Mouse (Mus musculus) left cerebral cortex, postnatal 25 days (tissue): ENCODE results near the gene Zfp385c. TPM values are rescaled to one million over a fixed set of nuclear protein-coding genes. Genes with fewer than 3 reads are reported as not detected.

ENCODE experiments used
- DNase-seq, 2 experiments: peaks; one replicate each; pipeline ENCODE4 v3.0.0; 2022; ENCODE audit warnings: low spot score in 2 of 2, mixed read lengths in 1 of 2
- intact Hi-C: fragments of 180-260 bp; cut with DNase I; formaldehyde crosslinking; loops from one replicate; pipeline ENCODE4 v1.15.1; 2025
- total RNA-seq, 2 experiments: library from RNA; stranded (reverse); gene quantifications; 2 replicates each; pipeline ENCODE4 v1.2.3; 2021

Gene Zfp385c
- total RNA-seq = under 1 TPM; 0.16 to 0.30 TPM

DNA sequence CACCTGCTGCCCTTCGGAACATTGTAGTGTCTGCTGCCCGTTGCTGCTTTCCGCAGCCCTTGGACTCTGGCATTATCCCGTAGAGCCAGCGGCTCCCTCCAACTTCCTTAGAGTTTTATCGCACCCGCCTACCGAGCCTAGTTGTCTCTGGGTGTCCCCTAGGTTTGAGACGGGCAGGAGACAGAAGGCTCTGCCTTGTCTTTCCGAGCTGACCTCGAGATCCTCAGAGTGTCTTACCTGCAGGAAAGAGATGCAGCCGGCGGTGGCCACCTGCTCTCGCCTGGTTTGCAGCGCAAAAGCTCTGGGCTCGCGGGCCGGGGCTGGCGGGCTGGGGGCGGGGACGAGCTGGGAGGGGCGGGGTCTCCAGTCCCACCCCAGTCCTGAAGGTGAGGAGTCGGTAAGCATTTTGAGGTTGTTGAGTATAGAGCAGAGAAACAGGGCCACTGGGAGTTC, at the start of gene Zfp385c:
TSS of gene Zfp385c (minus strand) at position 292 of the 453 bp plus-strand sequence.
- intact Hi-C loops = no loop called here
- DNase-seq = no peak

DNA sequence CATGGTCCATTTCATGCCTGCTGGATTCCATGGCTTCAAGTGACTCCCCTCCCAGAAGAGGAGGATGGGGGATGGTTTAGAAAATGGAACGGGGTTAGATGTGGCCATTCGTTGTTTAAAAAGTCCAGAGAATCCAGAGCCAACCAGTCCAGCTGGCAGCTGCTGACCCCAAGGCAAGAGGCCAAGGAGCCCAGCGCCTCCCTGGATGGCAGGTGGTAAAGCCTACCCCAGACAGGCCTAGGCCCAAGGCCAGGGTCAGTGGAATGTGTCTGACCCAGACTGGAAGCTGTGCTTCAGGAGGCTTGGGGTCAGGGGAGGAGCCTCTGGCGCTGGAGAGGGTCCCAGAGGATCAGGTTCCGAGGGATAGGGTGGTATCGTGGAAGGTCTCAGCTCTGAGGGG, 49.1 kb upstream of the Zfp385c start:
- DNase-seq = no peak

DNA sequence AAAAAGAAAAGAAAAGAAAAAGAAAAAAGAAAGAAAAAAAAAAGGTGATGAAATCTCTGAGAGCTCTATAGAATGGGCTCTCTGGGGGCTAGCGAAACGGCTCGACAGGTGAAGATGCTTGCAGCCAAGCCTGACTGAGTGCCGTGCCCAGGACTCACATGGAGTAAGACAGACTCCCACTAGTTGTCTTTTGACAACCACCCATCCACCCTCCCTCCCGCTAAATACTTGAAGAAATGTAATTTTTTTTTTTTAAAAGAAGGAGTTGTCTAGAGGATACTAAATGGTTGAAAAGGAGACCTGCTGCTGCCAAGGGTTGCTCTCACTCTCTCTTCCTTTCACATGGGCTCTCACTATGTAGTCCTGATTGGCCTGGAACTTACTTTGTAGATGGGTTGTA, 46.5 kb upstream of the Zfp385c start:
- no peak for DNase-seq

More for the DNA sequence above, 49.1 kb upstream of the Zfp385c start:
- intact Hi-C loops = no loop called here

DNA sequence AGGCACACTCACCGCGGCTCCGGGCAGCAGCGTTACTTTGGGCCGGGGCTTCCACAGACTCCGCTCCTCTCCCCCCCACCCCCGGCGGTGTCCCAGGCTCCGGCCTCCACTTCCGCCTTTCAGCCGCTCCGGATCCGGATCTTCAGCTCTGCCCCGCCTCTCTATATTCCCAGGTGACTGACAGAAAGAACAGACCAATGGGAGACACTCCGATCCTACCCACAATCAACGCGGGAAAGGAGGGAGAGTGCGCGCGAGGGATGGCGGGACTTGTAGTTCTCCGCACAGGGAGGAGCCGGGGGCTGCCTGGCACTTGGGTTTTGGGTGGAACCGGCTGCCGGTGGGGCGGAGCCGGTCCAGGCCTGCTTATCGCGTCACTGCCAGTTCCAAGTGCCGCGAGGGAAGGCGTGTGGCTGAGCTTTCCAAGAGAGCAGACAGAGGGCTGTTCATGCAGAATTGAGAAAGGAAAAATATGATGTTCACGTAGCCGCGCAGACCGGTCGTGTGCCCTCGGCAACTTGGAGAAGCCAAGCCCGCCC, 45.9 kb upstream of the Zfp385c start, which contains the start of gene Rab5c:
TSS of gene Rab5c (minus strand) at position 150 of the 539 bp plus-strand sequence.
- intact Hi-C loops = loop anchor here (2.0 kb wide), 2 partner anchors 23 kb away; no protein-coding TSS in a partner anchor
- DNase-seq = peak; percentile 99 to 100

More for the DNA sequence above, 46.5 kb upstream of the Zfp385c start:
- intact Hi-C loops = loop anchor here (2.0 kb wide), 2 partner anchors 22 to 24 kb away; no protein-coding TSS in a partner anchor

DNA sequence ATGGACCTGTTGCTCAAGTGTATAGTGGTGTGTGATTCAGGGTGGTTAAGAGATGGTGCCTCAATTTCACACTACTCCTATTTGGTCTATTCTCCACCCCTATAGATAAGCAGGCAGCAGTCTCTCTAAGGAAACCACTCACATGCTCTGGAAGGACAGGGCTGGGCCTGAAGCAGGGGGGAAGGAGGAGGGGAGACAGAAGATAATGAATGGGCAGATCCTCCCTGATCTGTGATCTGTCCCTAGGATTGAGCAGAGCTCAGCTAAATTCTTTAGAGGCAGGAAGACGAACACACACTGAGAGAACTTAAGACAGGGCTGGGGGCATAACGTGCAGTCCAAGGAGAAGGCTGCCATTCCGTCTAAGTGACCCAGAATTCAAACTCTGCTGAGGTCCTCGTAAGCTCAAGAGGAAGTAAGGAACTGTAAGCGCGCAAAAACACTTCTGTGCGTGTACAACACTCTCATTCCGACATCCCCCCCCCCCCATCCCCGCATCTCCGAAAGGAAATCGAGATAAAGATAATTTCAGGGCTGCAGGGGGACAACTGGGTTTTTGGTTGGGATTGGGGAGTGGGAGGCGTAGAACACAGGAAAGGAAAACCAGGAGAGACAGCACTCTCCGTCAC, 45.0 kb upstream of the Zfp385c start:
- intact Hi-C loops = no loop called here
- no peak for DNase-seq

DNA sequence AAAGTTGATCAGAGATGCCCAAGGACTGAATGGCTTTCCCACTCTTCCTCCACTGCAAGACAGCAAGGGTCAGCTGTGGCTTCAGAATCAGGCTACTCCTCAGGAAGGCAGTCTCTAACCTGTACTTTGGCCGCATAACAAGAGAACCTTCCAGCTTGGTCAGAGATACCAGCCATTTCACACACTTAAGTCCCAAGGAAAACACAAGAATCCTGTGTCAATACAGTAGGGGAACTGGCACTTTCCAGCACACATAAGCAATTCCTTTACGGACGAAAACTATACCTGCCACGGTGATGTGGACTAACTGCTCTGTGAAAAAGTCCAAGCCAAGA, 44.5 kb upstream of the Zfp385c start:
- intact Hi-C loops = no loop called here
- no peak for DNase-seq

DNA sequence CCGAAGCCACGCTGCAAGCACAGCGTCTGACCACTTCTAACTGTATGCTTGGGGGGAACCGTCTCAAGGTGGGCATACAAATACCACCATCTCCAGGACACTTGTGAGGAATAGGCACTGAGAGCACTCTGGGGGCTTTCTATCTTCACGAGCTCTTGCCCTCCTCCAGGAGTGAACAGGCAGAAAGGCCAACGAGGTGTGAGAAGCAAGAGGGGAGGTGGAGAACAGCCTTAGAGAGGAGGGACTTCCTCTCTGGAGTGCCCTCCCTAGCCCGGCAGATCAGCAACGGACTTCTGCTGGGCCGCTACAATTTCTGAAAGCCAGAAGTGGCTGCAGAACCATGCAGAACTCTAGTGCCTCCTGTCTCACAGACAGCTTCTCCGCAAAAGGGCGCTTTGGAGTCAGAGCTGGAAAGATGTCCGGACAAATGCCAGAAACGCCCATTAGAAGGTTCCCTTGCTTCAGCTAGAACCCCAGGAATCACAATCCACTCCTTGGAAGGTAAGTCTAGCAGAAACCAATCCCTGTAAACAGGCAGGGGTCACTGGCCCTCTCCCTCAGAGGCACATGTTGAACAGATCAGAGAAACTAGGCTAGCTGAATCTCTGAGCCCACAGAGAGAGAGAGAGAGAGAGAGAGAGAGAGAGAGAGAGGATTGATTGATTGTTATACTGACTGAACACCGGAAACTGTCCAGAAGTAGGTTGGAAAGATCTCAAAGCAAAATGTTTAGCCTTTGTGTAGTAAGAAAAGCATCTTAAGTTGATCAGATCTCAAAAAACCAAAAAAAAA, 43.9 kb upstream of the Zfp385c start:
- DNase-seq = no peak
- intact Hi-C loops = no loop called here

DNA sequence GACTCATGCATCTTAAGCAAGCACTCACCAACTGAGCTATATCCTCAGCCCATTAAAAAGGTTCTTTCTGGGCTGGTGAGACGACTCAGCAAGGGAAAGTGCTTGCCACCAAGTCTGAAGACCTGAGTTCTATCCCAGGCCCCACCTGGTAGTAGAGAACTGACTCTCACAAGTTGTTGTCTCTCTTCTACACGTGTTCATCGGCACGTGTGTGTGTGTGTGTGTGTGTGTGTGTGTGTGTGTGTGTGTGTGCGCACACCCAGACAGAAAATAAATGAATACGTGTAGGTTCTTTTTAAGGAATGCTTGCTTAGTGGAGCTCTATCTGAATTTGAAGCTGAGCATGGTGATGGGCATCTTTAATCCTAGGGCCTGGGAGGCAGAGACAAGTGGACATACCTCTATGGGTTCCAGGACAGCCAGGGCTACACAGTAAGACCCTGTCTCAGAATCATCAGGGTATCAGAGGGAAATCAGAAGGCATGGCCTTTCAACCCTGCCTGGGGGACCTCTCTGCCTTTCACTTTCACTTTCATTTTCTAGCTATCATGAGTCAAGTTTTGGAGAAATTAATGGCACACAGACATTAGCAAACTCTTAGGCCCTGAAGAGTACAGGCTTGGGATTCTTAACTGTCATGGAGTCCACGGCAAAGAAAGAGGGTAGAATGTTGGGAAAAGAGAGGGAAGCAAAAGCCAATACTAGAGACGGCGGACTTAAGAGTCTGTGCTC, 43.0 kb upstream of the Zfp385c start:
- intact Hi-C loops = no loop called here
- DNase-seq = no peak

DNA sequence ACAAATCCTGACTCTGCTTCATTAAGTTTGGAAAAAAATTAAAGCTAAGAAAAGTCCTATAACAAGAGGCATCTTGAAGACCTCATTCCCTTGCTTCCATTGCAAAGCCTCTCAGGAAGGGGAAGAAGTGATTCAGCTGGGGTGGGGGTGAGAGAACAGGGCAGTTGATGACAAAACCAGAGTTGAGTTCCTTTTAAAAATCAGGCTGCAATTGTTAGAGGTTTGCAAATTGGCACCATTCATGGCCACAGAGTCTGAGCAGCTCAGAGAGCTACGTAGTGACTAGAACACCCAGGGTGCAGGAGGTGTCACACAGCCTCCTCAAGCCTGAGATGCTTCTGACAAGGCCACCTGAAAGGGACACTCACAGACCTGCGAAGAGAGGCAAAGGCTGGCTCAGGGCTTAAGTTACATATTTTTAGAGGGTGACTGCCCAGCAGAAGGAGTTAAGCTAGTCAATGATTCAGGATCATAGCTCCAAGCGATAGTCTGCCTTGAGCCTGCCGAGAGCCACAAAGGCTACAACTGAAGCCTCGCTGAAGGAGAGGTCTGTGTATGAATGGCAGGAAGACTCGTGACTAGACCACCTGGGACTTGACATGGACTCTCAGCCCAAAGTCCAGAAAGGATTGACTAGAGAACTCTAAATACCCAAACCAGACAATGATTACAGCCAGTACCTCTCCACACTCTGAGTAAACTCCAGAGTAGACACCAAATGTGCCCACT, 38.4 kb upstream of the Zfp385c start:
- intact Hi-C loops = no loop called here
- no peak for DNase-seq

DNA sequence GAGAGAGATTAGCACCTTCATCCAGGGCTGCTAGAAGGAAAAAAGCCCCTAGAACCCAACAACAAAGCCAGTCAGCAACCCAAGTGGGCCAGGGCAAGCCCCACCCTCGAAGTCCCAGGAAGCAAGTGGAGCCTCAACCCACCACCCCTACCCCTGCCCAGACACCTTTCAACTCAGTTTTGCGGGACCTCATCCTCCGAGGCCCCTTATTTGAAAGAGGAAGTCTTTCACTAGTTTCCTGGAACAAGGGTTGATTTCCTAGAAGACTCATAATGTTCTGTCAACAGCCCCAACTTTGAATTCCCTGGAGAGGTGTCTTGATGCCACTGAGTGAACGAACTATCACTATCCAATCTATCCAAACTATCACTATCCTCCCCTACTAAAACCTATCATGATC, 37.7 kb upstream of the Zfp385c start:
- intact Hi-C loops = no loop called here
- DNase-seq = no peak

DNA sequence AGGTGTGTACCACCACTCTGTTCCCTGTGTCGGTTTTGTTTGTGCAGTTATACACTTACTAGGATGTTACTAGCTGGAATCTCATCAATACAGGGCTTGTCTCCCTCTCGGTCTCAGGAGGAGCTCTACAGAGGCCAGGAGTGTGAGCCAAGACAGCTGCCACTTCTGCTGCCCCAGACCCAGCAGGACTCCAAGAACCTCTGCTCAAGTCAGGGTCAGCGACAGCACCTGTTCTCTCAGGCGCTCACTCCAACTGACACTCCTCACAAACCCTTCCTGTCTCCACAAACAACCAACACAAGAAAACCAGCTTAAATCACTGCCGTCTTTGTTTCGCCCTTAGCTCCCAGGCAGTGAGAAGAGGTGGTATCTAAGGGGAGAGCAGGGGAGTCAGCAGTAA, 36.3 kb upstream of the Zfp385c start:
- DNase-seq = no peak
- intact Hi-C loops = no loop called here

DNA sequence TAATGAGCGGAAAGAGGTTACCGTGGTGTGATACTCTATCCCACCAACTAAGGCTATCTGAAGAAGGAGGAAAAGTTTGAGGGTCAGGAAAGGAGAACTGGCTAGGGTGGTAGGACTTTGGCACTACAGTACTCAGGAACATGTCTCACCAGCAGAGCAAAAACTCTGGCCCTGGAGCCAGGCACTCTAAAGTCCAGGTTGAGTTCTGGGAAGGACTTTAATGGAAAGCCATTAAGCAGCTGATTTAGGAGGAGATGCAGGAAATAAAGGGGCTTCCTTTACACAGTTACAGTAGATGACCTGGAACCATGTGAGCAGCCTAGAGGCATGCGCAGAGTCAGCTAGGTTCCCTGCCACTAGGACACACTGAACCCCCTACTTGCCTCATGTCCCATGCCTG, 34.9 kb upstream of the Zfp385c start:
- intact Hi-C loops = no loop called here
- DNase-seq = no peak

DNA sequence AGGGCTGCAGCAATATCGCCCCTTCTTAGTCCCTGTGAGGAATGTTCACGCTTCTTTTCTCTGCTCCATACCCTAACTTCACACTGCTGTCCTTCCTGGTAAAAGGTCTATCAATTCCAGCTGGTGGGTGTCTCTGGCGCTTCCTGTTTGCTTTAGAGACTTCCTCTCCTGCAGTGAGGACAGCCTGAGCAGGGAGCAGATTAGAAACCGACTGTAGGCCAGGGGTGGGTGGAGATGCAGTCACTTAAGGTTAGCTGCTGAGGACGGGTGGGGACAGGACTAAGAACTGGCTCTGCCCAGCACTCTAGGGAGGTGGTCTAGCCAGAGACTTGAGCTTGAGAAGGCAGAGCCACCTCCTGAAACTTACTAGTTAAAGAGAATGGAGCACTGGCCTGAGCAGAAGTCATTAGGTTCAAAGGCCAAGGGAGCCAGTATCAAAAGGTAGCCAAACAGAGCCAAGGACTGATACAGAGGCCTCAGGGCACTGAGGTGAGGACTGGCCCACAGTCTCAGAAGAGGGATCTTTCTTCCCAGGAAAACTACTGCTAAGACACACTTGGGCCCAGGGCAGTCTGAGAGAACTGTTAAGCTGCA, 32.8 kb upstream of the Zfp385c start:
- DNase-seq = no peak
- intact Hi-C loops = no loop called here

DNA sequence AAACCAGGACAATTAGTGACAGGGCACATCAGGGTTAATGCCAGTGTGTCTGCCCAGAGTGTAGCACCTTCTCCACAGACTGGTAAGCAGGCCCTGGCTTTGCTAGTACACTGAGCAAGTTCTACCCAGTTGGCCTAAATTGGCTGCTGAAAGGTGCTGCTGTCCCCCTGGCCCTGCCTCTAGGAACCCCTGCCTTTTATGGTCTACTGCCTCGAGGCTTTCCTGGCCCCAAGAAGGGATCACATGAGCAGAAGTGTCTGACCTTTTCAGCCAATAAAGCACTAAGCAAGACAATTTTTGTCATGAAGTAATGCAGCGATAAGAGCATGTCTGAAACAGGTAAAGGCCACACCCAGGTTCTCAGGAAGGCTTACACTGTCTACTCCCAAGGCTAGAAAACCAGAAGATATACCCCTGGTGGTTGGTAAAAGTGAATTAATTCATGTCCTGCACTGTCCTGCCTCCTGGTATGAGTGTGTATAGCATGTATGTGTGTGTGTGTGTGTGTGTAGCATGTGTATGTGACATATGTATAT, 30.3 kb upstream of the Zfp385c start:
- intact Hi-C loops = no loop called here
- DNase-seq = no peak

DNA sequence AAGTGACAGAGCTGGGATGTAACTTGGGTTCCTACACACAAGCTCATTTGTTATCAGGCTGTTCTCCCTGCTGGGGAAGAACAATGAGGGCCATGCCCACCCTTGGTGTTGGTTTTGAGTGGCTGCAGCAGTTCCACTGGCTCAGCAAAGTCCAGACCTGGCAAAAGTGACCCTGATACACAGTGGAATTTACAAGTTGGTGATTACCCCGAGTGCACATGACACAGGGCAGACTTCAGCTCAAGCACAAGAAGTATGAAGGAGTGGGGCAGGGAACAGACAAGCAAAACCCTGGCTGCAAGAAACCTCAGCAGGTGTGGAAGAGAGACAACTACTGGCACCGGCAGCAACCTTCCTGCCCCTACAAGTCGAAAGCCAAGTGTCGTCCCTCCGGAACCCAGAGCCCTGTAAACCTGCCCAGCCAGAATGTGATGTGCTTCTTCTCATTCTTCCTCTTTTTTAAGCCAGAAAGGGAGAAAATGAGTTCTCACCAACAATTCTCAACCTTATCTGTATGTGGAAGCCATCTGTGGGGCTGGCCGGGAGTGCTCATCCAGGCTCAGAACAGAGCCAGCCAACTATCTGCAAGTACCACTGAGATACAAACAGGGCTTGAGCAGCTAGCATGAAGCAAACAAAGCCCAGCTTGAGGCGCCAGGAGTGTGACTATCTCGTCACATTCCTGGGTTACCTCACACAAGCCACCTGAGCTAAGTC, 29.7 kb upstream of the Zfp385c start:
- DNase-seq = no peak
- intact Hi-C loops = no loop called here

DNA sequence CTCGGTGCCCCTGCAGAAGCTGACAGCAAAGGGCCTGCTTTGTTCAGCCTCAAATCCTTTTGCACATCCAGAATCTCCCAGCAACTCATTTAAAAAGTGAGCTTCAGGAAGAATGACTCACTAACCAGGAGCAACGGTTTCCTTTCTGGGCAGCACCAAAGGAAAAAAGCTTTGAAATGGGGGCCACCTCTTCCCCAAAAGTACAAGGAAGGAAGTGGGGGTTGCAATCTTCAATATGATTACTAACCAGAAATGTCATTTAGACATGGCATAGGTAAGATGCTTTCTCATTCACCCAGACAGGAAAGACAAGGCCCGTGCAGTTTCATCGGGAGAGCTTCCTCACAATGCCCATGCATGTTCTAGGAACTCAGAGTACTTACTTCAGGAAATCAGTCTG, 29.0 kb upstream of the Zfp385c start:
- DNase-seq = peak in 1 of 2 experiments; percentile 57
- intact Hi-C loops = no loop called here

DNA sequence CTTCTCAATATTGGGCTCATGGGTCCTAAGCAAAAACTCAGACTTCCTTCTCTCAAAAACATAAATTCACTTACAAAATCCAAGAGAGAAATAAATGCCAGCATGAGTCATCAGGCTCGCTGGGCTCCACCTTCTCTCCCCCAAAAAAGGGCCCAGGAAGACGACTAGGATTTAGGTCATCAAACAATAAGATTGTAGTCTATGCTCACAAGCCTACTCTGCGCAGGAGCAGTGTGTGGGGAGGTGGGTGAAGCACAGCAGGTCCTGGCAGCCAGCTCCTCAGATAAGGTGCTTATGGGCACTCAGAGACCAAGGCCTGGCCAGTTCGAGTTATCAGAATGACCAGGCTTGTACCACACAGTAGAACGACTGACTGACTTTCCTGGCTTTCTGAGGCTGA, 28.1 kb upstream of the Zfp385c start:
- intact Hi-C loops = no loop called here
- peak in 1 of 2 experiments; percentile 76 for DNase-seq

DNA sequence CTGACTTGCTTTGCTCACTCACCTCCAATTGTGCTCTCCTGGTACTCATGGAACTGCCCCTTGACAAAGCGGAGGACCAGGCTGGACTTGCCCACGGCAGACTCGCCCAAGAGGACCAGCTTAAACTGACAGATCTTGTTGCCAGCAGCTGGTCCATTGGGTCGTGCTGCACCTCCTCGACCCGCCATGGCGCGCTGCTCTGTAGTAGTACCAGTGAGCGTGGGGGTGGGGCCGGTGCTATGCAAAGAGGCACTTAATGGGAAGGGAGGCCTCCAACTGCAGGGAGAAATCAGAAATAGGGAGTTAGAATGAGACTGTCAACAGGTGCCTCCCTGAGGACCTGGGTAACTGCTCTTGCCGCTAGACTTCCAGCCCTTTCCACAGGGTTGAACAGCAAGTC, 27.6 kb upstream of the Zfp385c start:
- DNase-seq = no peak
- intact Hi-C loops = loop anchor here (1.0 kb wide), 1 partner anchor 39 kb away; the partner anchor contains the start of gene Kcnh4
